Mouse (Mus musculus): ENCODE data around the gene Matn3.

Gene Matn3

GRCm38 (mm10) chr12:8947714-8948464, at the start of gene Matn3:
Gene Matn3, plus strand, starts transcription at chr12:8947929.
- peak; percentile 40 for DNase-seq (ENCODE audit: low read depth)

- DNase-seq (ENCODE audit: low read depth): no peak
Measured at GRCm38 (mm10) chr12:8898879-8899785, 48.6 kb upstream of the Matn3 start.

GRCm38 (mm10) chr12:8900107-8900698, 47.5 kb upstream of the Matn3 start:
- DNase-seq (ENCODE audit: low read depth): no peak

DNA sequence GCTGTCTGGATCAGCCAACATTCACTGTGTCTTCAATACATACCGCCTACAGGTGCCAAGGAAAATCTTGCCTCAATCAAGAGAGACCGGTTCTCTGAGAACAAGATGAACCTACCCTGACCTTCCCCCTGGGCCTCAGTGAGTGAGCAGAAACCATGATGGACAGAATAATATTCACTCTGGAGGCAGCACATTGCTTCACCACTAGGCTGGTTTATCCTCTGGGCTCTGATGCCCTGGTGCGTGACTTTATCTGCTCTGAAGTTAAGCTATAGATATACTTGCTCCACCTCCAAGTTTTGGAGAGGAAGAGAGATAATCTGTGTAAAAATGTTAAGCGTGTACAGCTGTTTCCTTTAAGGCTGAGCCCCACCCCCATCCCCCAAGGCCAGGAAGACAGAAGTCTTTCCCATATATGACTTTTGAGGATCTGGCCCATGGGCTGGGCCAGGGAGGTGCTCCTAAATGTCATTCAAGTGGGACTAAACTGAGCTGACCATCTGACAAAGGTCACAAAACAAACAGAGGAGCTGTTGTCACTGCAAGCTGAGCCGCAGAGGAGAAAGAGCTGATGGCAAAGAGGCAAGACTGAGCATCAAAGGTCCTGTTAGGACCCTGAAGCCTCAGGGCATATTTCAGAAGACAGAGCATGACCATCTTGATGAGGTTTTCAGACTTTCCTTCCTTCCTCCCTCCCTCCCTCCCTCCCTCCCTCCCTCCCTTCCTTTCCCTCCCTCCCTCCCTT, 46.6 kb upstream of the Matn3 start:
- no peak for DNase-seq (ENCODE audit: low read depth)

GRCm38 (mm10) chr12:8901934-8902333, 45.8 kb upstream of the Matn3 start:
- DNase-seq (ENCODE audit: low read depth): no peak

- DNase-seq (ENCODE audit: low read depth): no peak
Measured at GRCm38 (mm10) chr12:8902479-8902878, 45.2 kb upstream of the Matn3 start.

GRCm38 (mm10) chr12:8912860-8913685, 34.7 kb upstream of the Matn3 start:
- DNase-seq (ENCODE audit: low read depth): no peak

DNA sequence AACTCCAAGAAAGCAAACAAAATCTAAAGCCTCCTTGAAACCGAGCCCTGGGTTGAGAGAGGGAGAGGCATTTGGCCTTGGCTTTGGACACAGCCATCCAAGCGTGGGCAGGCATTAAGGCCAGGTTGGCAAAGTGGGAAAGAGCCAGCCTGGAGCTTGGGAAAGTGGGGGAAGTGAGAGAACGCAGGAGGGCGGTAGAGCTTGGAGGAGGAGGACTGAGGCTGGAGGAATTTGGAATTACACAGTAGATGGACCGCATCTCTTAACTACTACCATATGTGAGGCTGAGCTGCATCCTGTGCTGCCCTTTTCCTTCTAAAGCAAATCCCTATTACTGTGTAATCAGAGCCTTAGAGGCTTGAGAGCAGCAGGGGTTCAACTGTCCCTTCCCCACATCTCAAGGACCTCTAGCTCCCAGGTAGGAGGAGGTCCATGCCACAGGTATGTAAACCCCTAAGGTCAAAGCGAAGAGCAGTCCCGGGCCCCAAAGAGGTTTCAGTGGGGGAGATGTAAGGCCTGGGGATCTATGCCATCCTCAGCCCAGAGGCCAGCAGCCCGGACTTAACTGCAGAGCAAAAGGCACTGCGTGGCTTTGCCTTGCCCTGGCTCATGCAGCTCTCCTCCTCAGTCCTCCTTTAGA, 33.9 kb upstream of the Matn3 start:
- DNase-seq (ENCODE audit: low read depth): no peak

GRCm38 (mm10) chr12:8916378-8916777, 31.4 kb upstream of the Matn3 start:
- no peak for DNase-seq (ENCODE audit: low read depth)

DNA sequence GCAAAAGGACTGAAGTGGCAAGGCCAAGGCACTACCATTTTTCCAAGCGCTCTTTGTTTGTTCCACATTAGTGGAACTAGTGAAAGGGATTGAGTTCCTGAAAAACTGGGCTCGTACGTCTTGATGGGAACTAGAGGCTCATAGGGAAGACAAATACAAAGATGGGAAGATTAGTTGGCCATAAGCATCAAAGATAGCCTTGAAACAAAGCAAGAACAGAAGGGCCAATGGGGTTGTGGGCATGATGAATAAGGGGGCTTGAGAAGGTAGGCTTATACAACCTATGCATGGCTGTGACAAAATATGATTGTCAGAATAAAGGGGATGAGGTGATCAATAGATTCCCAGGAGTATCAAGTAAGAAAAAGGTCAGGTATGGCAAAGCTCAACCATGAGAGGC, 28.5 kb upstream of the Matn3 start:
- DNase-seq (ENCODE audit: low read depth): no peak

GRCm38 (mm10) chr12:8920996-8921393, 26.7 kb upstream of the Matn3 start:
- DNase-seq (ENCODE audit: low read depth): no peak

- DNase-seq (ENCODE audit: low read depth): peak; percentile 92
Measured at GRCm38 (mm10) chr12:8921394-8922368, 26.0 kb upstream of the Matn3 start, which contains the start of gene Laptm4a. Gene Laptm4a, plus strand, starts transcription at chr12:8921664.

DNA sequence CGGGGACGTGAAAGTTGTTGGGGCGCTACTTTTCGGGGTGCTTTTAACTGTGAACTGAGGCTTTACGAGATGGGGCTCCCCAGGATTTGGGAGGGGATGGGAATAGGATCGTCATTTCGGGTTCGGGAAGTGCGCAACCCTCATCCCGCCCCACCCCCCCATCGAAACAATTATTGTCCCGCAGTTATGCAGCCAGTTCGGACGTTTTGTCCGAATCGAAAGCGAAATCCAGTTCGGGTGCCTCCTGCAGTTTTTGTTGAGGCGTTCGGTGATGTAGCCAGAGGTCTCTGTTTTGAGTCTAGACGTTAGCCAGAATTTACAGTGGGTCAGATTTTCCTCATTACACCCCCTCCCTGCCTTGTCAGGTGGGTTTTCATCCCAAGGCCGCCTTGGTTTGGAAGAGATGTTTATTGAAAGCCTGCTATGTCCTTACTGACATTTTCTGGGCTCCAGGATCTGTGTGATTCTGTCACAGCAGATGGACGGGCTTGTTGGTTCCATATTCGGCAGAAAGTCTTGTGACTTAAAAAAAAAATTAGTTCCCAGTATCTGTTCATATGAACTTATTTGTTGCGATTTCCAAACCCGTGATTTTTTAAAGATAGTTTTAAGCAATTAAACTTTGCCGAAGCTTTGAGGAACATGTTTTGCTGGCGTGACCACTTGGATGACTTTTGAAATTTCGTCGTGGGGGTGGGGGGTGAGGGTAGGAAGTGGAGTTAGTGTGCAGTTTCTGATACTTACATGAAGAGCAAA, 25.2 kb upstream of the Matn3 start:
- no peak for DNase-seq (ENCODE audit: low read depth)

DNA sequence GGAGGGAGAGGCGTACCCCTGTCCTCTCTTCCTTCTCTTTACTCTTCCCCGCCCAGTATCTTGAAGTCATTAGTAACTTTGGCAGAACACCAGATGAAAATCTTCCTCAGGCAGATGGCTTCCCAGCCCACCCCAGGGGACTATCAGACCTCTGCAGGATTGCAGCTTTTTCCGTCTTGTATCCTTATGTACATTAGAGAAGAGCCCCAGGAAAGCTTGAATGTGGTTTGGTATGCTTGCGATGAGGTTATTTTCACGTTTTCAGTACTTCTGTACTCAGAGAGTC, 24.7 kb upstream of the Matn3 start:
- DNase-seq (ENCODE audit: low read depth): peak; percentile 41

- DNase-seq (ENCODE audit: low read depth): no peak
Measured at GRCm38 (mm10) chr12:8923603-8924002, 24.1 kb upstream of the Matn3 start.

- DNase-seq (ENCODE audit: low read depth): peak; percentile 19
Measured at GRCm38 (mm10) chr12:8927652-8928051, 20.1 kb upstream of the Matn3 start.

DNA sequence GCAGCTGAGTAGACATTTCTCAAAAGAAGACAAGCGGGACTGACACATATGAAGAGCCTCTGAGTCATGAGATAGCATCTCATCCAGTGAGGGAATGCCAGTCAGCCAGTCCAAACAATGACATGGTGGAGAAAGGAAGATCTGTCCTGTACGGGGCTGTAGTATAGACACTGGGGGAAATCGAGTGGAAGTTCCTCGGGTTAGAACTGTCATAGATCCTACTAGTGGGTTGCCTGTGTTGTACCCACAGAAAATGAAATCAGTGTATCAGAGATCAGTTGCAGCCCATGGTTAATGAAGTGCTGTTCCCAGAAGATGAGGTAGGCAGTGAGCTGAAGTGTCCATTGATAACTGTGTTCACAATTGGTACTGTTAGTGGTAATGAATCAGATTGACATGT, 19.0 kb upstream of the Matn3 start:
- no peak for DNase-seq (ENCODE audit: low read depth)

- no peak for DNase-seq (ENCODE audit: low read depth)
Measured at GRCm38 (mm10) chr12:8931083-8931482, 16.6 kb upstream of the Matn3 start.

DNA sequence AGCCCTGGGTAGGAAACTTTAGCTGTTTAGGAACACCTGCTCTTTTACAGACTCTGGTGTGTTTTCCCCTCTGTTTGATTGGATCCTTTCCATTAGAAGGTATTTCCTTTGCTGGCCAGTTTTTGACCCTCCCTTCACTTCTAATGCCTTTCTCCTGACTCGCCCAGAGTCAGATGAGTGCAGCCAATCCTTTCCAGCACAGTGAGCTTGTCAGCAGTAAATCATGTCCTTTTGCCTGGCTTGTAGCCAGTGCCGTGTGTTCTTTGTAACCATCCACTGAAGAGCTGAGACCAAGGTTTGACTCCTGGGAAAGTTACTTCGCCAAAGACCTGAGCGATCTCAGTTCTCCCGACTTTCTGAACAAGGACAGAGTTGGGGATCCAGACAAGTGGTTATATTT, 12.4 kb upstream of the Matn3 start:
- DNase-seq (ENCODE audit: low read depth): no peak

All from c-Kit-positive CD71-negative TER-119-negative erythroid progenitor cells, embryonic 14.5 days (primary cell).